Mouse (Mus musculus): ENCODE data around the gene Fktn. TPM values are rescaled to one million over a fixed set of nuclear protein-coding genes. Genes with fewer than 3 reads are reported as not detected.
A peak's percentile ranks its signal among the peaks of the same experiment; 100 is the strongest.
"Not testable (repeated sequence)": the region's sequence is repeated elsewhere in the genome, so short reads cannot be mapped to it uniquely, and the experiment has no call there.

The Fktn gene
- 7.2 and 7.9 TPM in 2 replicates for polyA plus RNA-seq (2012; rRNA removed)

GRCm38 (mm10) chr4:53713704-53714050, at the start of gene Fktn:
Gene Fktn (plus strand): TSS chr4:53713998.
- no peak for DNase-seq (ENCODE audit: low read depth)

GRCm38 (mm10) chr4:53682092-53682491, 31.7 kb upstream of the Fktn start:
- no peak for DNase-seq (ENCODE audit: low read depth)

- no peak for DNase-seq (ENCODE audit: low read depth)
Measured at GRCm38 (mm10) chr4:53688965-53689364, 24.8 kb upstream of the Fktn start.

GRCm38 (mm10) chr4:53691418-53691817, 22.4 kb upstream of the Fktn start:
- DNase-seq (ENCODE audit: low read depth): no peak

GRCm38 (mm10) chr4:53709166-53709565, 4.6 kb upstream of the Fktn start:
- not testable (repeated sequence) for DNase-seq (ENCODE audit: low read depth)

- no peak for DNase-seq (ENCODE audit: low read depth)
Measured at GRCm38 (mm10) chr4:53710021-53710420, 3.8 kb upstream of the Fktn start.

- DNase-seq (ENCODE audit: low read depth): no peak
Measured at GRCm38 (mm10) chr4:53710555-53711328, 3.1 kb upstream of the Fktn start.

DNA sequence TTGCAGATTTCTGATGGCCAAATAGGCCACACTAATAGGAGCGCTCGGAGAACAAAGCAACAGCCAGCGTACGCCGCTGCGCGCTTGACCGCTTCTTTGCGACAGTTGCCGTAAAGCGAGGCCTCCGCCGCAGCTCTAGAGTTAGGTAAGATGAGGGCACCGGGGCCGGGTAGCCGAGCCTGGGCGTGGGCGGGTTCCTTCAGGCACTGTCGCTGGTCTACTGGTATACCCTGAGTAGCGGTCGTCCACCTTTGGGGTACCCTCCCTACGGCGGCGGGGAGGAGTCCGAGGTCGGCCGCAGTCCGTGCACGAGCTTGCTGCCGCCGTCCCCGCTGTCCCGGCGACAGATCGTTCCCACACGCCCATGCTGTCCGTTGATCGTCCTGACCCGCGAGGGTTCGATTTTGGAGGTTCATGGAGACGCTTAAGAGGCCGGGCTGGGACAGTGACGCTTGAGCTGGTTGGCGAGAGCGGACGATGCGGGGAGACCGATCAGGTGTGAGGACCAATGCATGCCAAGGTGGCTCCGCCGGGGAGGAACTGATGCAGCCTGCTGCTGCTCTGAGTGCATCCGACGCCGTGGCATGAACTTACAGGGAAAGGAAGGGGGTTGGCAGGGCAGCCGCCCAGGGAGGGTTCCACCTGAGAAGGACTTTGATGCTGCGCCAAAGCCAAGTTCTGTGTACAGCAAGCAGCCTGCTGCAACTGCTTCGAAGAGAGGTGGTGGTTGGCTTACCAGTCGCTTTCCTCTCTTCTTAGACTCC, 435 bp downstream of the Fktn start:
- peak; percentile 63 for DNase-seq (ENCODE audit: low read depth)

DNA sequence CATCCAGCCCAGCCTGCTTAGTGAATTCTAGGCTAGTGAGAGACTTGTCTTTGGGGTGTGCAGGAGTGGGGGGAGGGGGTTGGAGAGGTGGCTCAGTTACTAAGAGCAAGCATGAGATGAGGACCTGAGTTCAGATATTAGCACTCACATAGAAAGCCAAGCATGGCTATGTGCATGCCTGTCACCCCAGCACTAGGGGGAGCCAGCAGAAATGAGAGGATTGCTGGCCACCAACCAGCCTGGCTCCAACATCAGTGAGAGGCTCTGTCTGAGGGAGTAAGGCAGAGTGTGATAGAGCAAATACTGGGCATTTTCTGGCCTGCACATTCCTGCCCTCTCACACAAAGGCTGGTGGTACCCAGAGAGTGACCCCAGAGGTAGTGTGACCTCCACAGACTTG, 2.2 kb downstream of the Fktn start:
- DNase-seq (ENCODE audit: low read depth): no peak

DNA sequence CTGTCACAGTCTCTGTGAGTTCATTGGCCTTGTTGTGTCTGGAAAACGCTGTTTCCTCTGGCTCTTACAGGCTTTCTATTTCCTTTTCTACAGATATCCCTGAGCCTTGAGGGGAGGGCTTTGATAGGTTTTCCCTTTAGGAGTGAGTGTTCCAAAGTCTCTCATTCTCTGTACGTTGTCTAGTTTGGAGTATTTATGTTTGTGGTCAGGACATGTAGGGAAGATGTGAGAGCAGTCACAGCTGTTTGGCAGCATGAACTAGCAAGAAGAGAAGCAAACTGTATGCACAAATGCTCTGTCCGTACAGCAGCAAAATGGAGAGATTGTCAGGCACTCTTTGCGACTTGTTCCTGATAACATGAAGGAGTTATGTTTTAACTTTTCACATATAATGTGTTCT, 3.7 kb downstream of the Fktn start:
- DNase-seq (ENCODE audit: low read depth): no peak

GRCm38 (mm10) chr4:53718261-53718660, 4.5 kb downstream of the Fktn start:
- DNase-seq (ENCODE audit: low read depth): no peak

DNA sequence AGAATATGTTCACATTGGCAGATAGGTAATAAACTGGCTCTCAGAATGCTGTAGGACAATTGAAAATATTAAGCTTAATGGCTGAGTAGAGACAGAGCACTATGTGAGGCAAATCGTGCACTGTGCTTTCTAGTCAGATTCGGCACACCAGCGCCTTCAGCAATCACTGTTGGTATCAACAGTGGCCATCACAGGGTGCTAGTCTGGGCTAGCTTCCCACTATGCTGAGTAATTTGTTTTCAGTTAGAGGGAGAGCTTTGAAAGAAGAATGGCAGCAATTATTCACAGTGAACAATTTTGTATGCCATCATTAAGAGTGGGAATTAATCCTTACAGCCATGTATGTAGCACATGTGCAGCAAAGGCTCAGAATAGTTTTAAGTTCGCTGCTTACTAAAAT, 8.7 kb downstream of the Fktn start:
- DNase-seq (ENCODE audit: low read depth): no peak

DNA sequence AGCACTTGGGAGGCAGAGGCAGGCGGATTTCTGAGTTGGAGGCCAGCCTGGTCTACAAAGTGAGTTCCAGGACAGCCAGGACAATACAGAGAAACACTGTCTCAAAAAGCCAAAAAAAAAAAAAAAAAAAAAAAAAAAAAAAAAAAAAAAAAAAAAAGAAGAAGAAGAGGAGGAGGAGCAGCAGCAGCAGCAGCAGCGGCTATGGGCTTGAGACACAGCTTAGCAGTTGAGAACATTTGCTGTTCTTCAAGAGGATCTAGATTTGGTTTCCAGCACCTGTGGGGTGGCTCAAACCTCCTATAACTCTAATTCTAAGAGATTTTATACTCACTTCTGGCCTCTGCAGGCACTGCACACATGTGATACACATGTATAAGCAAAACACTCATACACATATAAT, 12.3 kb downstream of the Fktn start:
- DNase-seq (ENCODE audit: low read depth): not testable (repeated sequence)

- DNase-seq (ENCODE audit: low read depth): no peak
Measured at GRCm38 (mm10) chr4:53728121-53728520, 14.3 kb downstream of the Fktn start.

GRCm38 (mm10) chr4:53738956-53739616, 25.3 kb downstream of the Fktn start:
- DNase-seq (ENCODE audit: low read depth): no peak

DNA sequence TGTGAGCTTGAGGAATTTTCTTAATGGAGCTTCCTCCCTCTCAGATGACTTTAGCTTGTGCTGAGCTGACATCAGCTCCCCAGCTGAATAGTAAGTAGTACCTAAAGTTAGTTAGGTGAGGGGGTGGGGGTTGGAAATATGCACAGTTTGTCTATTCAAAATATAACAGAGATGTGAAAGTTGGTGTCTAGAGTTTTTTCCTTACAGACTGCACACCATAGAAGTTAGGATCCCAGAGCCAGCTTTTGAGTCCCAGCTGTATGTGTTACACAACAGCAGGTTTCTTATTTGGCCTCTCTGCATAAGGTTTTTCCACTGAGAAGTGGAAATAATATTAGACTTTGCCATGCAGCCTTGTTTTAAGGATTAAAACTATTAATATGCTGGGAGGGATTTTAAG, 36.0 kb downstream of the Fktn start:
- DNase-seq (ENCODE audit: low read depth): no peak

GRCm38 (mm10) chr4:53750391-53751120, 36.8 kb downstream of the Fktn start:
- DNase-seq (ENCODE audit: low read depth): no peak

GRCm38 (mm10) chr4:53757030-53757429, 43.2 kb downstream of the Fktn start:
- no peak for DNase-seq (ENCODE audit: low read depth)

DNA sequence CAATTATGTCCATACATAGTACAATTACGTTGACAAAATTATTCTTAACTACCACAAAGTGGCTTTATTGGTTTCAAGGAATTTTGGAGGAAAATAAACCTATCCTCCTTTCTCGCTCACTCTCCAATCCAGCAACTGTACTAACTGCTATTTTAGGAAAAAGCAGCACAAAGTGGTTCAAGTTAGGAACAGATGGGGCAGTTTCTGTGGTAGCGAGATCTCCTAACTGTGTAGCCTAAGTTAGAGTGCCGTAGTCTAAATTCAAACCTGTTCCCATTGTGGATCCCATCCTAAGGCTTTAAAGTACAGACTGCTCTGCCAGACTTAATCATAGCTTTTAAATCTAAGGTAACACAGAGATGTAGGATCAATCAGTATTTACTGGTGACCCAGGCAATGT, 45.0 kb downstream of the Fktn start:
- no peak for DNase-seq (ENCODE audit: low read depth)

GRCm38 (mm10) chr4:53759678-53760077, 45.9 kb downstream of the Fktn start:
- DNase-seq (ENCODE audit: low read depth): no peak

- no peak for DNase-seq (ENCODE audit: low read depth)
Measured at GRCm38 (mm10) chr4:53762501-53762900, 48.7 kb downstream of the Fktn start.
